Mouse (Mus musculus): ENCODE results near the gene Lrrc71.

DNA sequence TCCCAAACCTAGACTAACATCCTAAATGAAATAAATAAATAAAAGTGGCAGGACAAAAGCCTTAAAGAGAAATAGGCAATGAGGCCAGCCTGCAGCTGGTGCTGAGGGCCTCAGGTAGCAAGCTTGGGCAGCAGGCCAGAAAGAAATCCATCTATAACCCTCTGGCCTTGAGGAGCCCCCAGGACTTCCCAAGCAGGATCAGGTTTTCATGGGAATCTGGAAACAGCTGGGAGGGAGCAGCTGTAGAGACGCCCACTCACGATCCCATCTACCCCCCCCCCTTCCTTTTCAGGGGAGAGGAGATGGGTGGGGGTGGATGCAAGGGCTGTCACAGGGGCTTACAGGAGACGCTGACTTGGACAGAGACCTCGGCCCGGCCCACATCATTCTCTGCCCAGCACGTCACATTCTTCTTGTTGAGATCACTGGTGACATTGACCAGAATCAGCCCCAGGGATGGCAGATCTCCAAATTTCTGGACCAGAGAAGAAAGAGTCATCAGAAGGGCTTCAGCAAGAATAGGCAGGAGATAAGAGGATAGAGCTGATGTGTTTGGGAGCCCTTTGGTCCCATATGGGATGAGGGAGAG is 37.3 kb upstream of the Lrrc71 start:
- no peak for TF ChIP-seq EP300 (IDR thresholded peaks at IDR 0.05; ENCODE audit: low read depth)
- TF ChIP-seq CTCF (IDR thresholded peaks at IDR 0.05; ENCODE audit: low read depth) = no peak
